Mouse (Mus musculus): ENCODE data around the gene Cd300lg. TPM values are rescaled to one million over a fixed set of nuclear protein-coding genes. Genes with fewer than 3 reads are reported as not detected.

Gene Cd300lg
- total and polyA plus RNA-seq, 2 experiments from 2014 or later: 0.30 to 0.86 TPM

GRCm38 (mm10) chr11:102073722-102074121, 32.4 kb downstream of the Cd300lg start:
- no peak for ATAC-seq
- Histone ChIP-seq H3K4me2 (ENCODE audit: low read depth) (no peak overlapping the region), H3K4me1 (ENCODE audit: insufficient read depth) (no peaks in the 10 kb centered on the region), H3K36me3 (ENCODE audit: insufficient read depth) (peaks cover 5% of the 10 kb centered on the region; the same call in 1 of the 2 replicates), H3K9me3 (ENCODE audit: low read length) (no peaks in the 10 kb centered on the region), H3K27me3 (ENCODE audit: insufficient read depth, low read length) (no peaks in the 10 kb centered on the region), H3K9ac (no peak overlapping the region), H3K27ac (ENCODE audit: low read depth, low read length) (no peak overlapping the region), H3K4me3 (ENCODE audit: low read depth, low read length) (no peak overlapping the region)
- WGBS: 68% methylated on average over 14 of the region's 14 CpGs
- no peak for DNase-seq
- TF ChIP-seq CTCF (IDR thresholded peaks at IDR 0.05; ENCODE audit: low read depth): no peak

- ATAC-seq (peak; percentile 89), DNase-seq (peak; percentile 90)
- H3K4me2 ChIP-seq (ENCODE audit: low read depth): peak overlapping the region; percentile 81
- no peaks in the 10 kb centered on the region for H3K9me3 ChIP-seq (ENCODE audit: low read length)
- H3K4me3 ChIP-seq (ENCODE audit: low read depth, low read length): peak overlapping the region; percentile 40
- no peaks in the 10 kb centered on the region for H3K27me3 ChIP-seq (ENCODE audit: insufficient read depth, low read length)
- WGBS: 1% methylated on average over 18 of the region's 18 CpGs
- TF ChIP-seq CTCF (IDR thresholded peaks at IDR 0.05; ENCODE audit: low read depth): peak; percentile 33
- peaks cover 10% of the 10 kb centered on the region; the same call in 1 of the 2 replicates for H3K36me3 ChIP-seq (ENCODE audit: insufficient read depth)
- H3K4me1 ChIP-seq (ENCODE audit: insufficient read depth): 0 out of 2 replicates have a peak, but pooled peaks cover 9% of the 10 kb centered on the region
- H3K27ac ChIP-seq (ENCODE audit: low read depth, low read length): no peak overlapping the region
- peak overlapping the region; percentile 47 for H3K9ac ChIP-seq
Measured at GRCm38 (mm10) chr11:102082322-102082721, 41.0 kb downstream of the Cd300lg start.

GRCm38 (mm10) chr11:102083193-102083592, 41.9 kb downstream of the Cd300lg start:
- Histone ChIP-seq H3K9me3 (ENCODE audit: low read length) (no peaks in the 10 kb centered on the region), H3K4me1 (ENCODE audit: insufficient read depth) (0 out of 2 replicates have a peak, but pooled peaks cover 9% of the 10 kb centered on the region), H3K9ac (no peak overlapping the region), H3K4me2 (ENCODE audit: low read depth) (no peak overlapping the region), H3K27me3 (ENCODE audit: insufficient read depth, low read length) (no peaks in the 10 kb centered on the region), H3K27ac (ENCODE audit: low read depth, low read length) (no peak overlapping the region), H3K36me3 (ENCODE audit: insufficient read depth) (peaks cover 8% of the 10 kb centered on the region; the same call in 1 of the 2 replicates), H3K4me3 (ENCODE audit: low read depth, low read length) (no peak overlapping the region)
- TF ChIP-seq CTCF (IDR thresholded peaks at IDR 0.05; ENCODE audit: low read depth): no peak
- WGBS: 36% methylated on average over 4 of the region's 4 CpGs
- DNase-seq (peak; percentile 29), ATAC-seq (no peak)

GRCm38 (mm10) chr11:102084159-102084558, 42.9 kb downstream of the Cd300lg start:
- 19% methylated on average over 7 of the region's 7 CpGs for WGBS
- no peaks in the 10 kb centered on the region for H3K9me3 ChIP-seq (ENCODE audit: low read length)

GRCm38 (mm10) chr11:102086331-102086730, 45.0 kb downstream of the Cd300lg start:
- TF ChIP-seq CTCF (IDR thresholded peaks at IDR 0.05; ENCODE audit: low read depth): peak; percentile 67
- Histone ChIP-seq H3K4me2 (ENCODE audit: low read depth) (peak overlapping the region; percentile 86), H3K27me3 (ENCODE audit: insufficient read depth, low read length) (no peaks in the 10 kb centered on the region), H3K4me3 (ENCODE audit: low read depth, low read length) (peak overlapping the region; percentile 75), H3K4me1 (ENCODE audit: insufficient read depth) (0 out of 2 replicates have a peak, but pooled peaks cover 9% of the 10 kb centered on the region), H3K9me3 (ENCODE audit: low read length) (no peaks in the 10 kb centered on the region), H3K36me3 (ENCODE audit: insufficient read depth) (peaks cover 5% of the 10 kb centered on the region; the same call in 1 of the 2 replicates), H3K9ac (peak overlapping the region; percentile 73; the same call in 1 of the 2 replicates), H3K27ac (ENCODE audit: low read depth, low read length) (peak overlapping the region; percentile 96)
- DNase-seq: peak; percentile 85
- peak; percentile 48 for ATAC-seq
- 2% methylated on average over 3 of the region's 3 CpGs for WGBS

More at GRCm38 (mm10) chr11:102084159-102084558, 42.9 kb downstream of the Cd300lg start:
- Histone ChIP-seq H3K4me2 (ENCODE audit: low read depth) (no peak overlapping the region), H3K27ac (ENCODE audit: low read depth, low read length) (no peak overlapping the region), H3K4me1 (ENCODE audit: insufficient read depth) (0 out of 2 replicates have a peak, but pooled peaks cover 9% of the 10 kb centered on the region), H3K4me3 (ENCODE audit: low read depth, low read length) (no peak overlapping the region), H3K36me3 (ENCODE audit: insufficient read depth) (peaks cover 5% of the 10 kb centered on the region; the same call in 1 of the 2 replicates), H3K9ac (no peak overlapping the region), H3K27me3 (ENCODE audit: insufficient read depth, low read length) (no peaks in the 10 kb centered on the region)
- ATAC-seq: no peak
- no peak for TF ChIP-seq CTCF (IDR thresholded peaks at IDR 0.05; ENCODE audit: low read depth)
- DNase-seq: no peak

- H3K9me3 ChIP-seq (ENCODE audit: low read length): no peaks in the 10 kb centered on the region
- 0 out of 2 replicates have a peak, but pooled peaks cover 6% of the 10 kb centered on the region for H3K4me1 ChIP-seq (ENCODE audit: insufficient read depth)
- peaks cover 5% of the 10 kb centered on the region; the same call in 1 of the 2 replicates for H3K36me3 ChIP-seq (ENCODE audit: insufficient read depth)
- no peaks in the 10 kb centered on the region for H3K27me3 ChIP-seq (ENCODE audit: insufficient read depth, low read length)
- H3K4me2 ChIP-seq (ENCODE audit: low read depth): peak overlapping the region; percentile 86
- ATAC-seq (peak; percentile 87), DNase-seq (peak; percentile 92)
- peak overlapping the region; percentile 73 for H3K9ac ChIP-seq
- peak overlapping the region; percentile 96 for H3K27ac ChIP-seq (ENCODE audit: low read depth, low read length)
- no peak for TF ChIP-seq CTCF (IDR thresholded peaks at IDR 0.05; ENCODE audit: low read depth)
- under 1% methylated on average over 39 of the region's 39 CpGs for WGBS
- peak overlapping the region; percentile 75 for H3K4me3 ChIP-seq (ENCODE audit: low read depth, low read length)
Measured at GRCm38 (mm10) chr11:102087081-102087751, 45.9 kb downstream of the Cd300lg start.

Measured in forebrain, postnatal 0 days (tissue).